Mouse (Mus musculus) layer of hippocampus, postnatal 36 days (tissue): Measurements from ENCODE around the gene Flrt1. TPM values are rescaled to one million over a fixed set of nuclear protein-coding genes. Genes with fewer than 3 reads are reported as not detected.

Source experiments
- DNase-seq, 2 experiments: peaks; one replicate each; pipeline ENCODE4 v3.0.0; 2022
- total RNA-seq, 2 experiments: library from RNA; stranded (reverse); gene quantifications; 2 replicates each; pipeline ENCODE4 v1.2.3; 2021

The Flrt1 gene
- total RNA-seq, 2 experiments from 2014 or later = 18.4 to 18.6 TPM

- DNase-seq = no peak
Measured at GRCm38 (mm10) chr19:7128551-7129475, 23.3 kb upstream of the Flrt1 start.

GRCm38 (mm10) chr19:7126933-7127332 is 21.4 kb upstream of the Flrt1 start:
- DNase-seq = no peak

DNA sequence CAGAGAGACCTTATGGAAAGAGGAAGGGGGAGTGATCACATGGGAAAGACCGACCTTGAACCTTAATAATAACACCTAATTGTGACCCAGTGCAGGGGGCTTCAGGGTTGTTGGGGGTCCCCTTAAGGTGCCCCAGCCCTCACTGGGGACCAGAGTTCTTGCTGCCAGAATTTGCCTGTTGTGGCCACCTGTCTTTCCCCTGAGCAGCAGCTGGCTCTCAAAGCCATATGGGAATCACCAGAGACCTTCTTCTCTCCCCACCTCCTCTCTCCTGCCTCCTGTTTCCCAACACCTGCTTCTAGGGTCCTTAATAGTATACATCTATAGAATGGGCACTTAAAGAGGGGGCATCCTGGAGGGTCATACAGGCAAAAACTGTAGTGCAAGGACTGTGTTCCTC is 20.7 kb upstream of the Flrt1 start:
- DNase-seq = no peak

DNA sequence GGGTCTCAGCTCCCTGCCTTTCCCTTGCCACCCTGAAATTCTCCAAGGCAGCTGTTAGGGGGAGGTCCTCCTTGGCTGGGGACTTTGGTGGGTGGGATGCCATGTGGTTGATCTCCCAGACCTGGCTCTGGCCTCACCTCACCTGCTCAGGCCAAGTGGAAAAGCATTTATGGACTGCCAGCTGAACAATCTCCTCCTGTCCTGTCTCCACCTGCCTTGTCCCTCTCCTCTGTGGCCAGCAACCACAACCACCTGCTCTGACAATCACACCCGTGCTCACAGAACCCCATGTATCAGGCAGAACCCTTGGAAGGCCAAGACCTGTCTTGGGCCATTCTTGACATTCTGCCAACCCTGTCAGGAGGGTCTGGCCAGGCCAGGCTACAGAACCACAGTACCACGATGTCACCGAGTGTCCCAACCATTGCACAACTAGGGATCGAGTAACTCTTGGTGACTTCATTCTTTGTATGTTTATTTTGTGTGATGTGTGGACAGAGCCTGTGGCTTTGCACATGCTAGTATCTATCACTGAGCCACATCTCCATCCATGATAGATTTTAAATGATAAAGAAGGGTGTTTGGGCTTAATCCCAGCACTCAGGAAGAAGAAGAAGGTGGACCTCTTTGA is 20.1 kb upstream of the Flrt1 start:
- no peak for DNase-seq

DNA sequence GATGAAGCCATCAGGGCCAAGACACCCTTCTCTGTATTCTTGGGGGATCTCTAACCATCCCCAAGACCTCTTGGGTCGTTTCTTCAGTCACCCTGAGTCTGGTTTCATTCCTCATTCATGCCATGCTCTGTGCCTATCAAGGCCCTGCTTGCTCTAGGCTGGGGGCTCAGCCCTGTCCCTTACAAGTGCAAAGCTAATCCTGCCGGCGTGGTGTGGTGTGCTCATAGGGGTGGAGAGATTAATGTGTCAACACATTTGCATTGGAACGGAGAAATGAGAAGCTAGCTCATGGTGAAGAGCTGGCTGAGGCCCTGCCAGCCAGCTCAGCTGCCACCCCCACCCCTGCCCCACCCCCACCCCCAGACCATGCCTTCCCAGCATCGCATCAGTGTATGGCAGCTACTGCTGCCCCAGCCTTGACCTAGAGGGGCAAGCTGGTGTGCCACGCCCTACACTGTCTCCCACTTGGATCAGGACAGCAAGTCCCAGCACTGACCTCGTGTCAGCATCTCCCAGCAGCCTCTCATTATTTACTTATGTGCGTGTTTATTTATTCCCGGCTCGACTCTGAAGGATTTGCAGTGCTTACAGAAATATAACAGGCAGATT is 17.3 kb upstream of the Flrt1 start:
- DNase-seq = no peak

DNA sequence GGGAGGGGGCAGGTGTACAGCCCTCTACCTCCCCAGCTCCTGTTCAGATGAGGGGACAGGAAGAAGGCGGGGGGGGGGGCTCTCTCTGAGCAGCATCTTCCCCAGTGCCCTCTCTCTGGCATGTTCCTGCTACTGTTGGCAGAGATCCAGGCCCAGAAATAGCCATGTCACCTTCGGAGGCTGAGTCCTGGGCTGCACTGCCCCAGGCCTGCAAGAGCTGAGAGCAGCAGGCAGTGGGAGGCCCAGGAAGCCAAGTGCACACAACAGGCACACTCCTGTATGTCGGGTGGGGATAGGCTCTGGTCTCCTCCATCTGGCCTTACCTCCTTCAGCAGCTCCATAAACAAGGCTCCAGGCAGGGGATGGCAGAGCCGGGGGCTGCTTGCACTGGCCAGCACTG is 16.7 kb upstream of the Flrt1 start:
- no peak for DNase-seq

- no peak for DNase-seq
Measured at GRCm38 (mm10) chr19:7121252-7121651, 15.7 kb upstream of the Flrt1 start.

DNA sequence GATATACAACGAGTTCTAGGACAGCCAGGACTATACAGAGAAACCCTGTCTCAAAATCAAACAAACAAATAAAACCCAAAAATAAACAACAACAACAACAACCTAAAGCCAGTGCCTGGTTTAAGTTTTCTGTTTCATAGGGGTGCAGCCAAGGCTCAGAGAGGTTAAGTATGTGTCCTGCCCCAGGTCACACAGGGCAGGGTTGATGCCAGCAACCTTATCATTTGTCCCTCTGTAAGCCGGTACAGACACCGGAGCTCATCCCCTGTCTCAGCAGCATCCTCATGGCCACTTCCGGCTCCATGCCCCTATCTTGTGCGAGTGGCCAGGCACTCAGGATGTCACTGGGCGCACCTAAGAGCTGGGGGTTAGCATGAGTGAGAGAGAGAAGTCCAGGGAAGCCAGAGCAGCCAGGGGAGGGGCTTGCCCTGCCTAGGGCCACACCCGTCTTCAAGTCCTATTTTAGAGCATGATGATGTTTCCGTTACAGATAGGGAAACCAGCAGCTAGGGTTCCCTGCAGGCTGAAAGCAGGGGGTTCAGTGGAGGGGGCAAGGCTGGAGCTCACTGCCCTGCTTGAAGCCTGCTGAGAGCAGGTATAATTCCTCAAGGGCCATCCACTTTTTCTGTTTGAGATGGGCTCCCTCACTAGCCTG is 12.3 kb upstream of the Flrt1 start:
- no peak for DNase-seq

- no peak for DNase-seq
Measured at GRCm38 (mm10) chr19:7117141-7117540, 11.6 kb upstream of the Flrt1 start.

DNA sequence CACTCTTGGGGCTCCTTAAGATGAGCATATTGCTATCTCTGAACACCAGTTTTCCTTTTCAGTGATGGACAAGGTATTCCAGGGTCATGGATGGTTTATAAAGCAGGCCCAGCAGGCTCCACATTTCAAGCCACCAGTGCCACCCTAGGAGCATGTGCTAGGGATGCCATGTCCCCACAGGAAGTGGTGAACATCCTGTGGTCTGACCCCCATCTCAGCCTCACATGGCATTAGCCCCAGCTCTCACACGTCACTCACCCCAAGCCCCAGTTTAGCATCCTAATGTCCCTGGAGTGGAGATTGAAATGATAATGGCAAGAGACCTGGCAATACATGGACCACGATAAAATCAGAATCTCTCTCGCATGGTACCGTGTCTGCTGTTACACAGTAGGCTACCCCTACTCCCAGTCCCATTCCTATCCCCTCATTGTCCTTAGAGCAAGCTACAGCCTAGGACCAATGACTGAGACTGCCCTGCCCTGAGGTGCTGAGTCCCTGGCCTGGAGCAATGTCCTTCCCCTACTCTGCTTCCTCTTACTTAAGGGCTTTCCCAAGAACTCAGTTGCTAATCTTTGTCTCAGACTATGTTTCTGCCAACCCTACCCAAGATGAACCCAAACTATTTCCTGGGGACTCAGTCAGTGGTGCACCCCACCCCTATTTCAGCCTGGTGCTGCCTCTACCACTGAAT is 10.7 kb upstream of the Flrt1 start:
- DNase-seq = no peak

GRCm38 (mm10) chr19:7113574-7113973 is 8.0 kb upstream of the Flrt1 start:
- no peak for DNase-seq

GRCm38 (mm10) chr19:7112628-7113027 is 7.1 kb upstream of the Flrt1 start:
- no peak for DNase-seq

GRCm38 (mm10) chr19:7111710-7112109 is 6.2 kb upstream of the Flrt1 start:
- DNase-seq = no peak

DNA sequence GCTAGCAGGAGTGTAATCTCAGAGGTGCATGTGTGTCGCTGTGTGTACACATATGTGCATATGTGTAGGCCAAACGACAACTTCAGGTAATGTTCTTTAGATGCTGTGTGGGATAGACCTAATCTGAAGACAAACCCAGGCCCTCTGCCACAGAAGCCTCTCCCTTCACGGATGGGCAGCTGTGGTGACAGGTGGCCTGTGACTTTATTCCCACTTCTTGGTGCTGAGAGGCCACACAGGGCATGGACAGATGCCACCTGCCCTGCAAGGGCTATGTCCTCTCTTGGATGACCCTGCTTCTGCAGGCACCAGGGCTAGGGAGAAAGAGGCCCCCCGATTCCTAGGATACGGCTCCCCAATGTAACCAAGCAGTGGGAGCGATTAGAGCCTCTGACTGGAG is 5.8 kb upstream of the Flrt1 start:
- DNase-seq = no peak

GRCm38 (mm10) chr19:7110875-7111274 is 5.3 kb upstream of the Flrt1 start:
- DNase-seq = no peak

GRCm38 (mm10) chr19:7110097-7110496 is 4.6 kb upstream of the Flrt1 start:
- DNase-seq = no peak

- no peak for DNase-seq
Measured at GRCm38 (mm10) chr19:7108114-7108905, 2.8 kb upstream of the Flrt1 start.

GRCm38 (mm10) chr19:7107174-7107573 is 1.6 kb upstream of the Flrt1 start:
- DNase-seq = no peak

- no peak for DNase-seq
Measured at GRCm38 (mm10) chr19:7106566-7106965, 1.0 kb upstream of the Flrt1 start.

DNA sequence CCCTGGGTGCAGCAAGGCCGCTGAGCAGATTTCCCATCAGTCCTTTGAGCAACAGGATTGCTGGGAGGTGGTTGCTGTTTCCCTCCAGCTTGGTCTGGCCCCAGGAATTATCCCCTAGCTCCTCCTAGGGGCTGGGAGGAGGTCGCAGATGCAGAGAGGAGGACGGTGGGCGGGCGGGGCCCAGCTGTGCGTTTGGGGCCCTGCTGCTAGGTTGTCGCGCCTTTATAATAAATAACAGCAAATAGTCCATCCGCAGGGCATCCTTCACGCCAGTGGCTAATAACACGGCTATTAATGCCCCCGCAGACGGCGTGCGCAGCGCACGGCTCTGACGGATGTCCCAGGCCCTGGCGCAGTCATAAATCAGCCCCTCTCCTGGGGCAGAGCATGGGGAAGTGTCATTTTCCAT is 1.5 kb downstream of the Flrt1 start:
- no peak for DNase-seq

GRCm38 (mm10) chr19:7103349-7103992 is 2.1 kb downstream of the Flrt1 start:
- no peak for DNase-seq
